Mouse (Mus musculus) CH12.LX (cell line): ENCODE data around the gene 2300002M23Rik. TPM values are rescaled to one million over a fixed set of nuclear protein-coding genes. Genes with fewer than 3 reads are reported as not detected.

ENCODE experiments used
- DNase-seq: peaks from one replicate; pipeline ENCODE4 v3.0.0-alpha.2; 2013; ENCODE audit errors: extremely low read depth
- H3K27ac ChIP-seq: 2 replicates; pipeline ENCODE4 v1.5.1; 2012; ENCODE audit warnings: low read depth, mild to moderate bottlenecking, control low read depth, moderate library complexity; ENCODE audit not compliant: insufficient read depth
- H3K27me3 ChIP-seq: replicated peaks from 2 replicates; pipeline ENCODE3; 2012; ENCODE audit warnings: inconsistent platforms
- H3K36me3 ChIP-seq, 2 experiments: replicated peaks in 1 of 2; 2 replicates each; pipeline versions ENCODE3 to v1.6.1; 2012; ENCODE audit warnings: inconsistent platforms in 1 of 2, low read length in 1 of 2, mild to moderate bottlenecking in 1 of 2, mixed read lengths in 1 of 2, moderate library complexity in 1 of 2; ENCODE audit not compliant: control insufficient read depth in 1 of 2, insufficient read depth in 1 of 2
- H3K4me1 ChIP-seq, 2 experiments: 2 replicates each; pipeline ENCODE4 v1.6.1; 2012; ENCODE audit warnings: inconsistent platforms in 1 of 2, moderate library complexity in 1 of 2; ENCODE audit not compliant: insufficient read depth in 2 of 2, control insufficient read depth in 1 of 2
- H3K4me2 ChIP-seq: 2 replicates; pipeline ENCODE4 v1.6.1; 2012; ENCODE audit warnings: low read depth, mild to moderate bottlenecking, control low read depth; ENCODE audit not compliant: poor library complexity, insufficient read depth, severe bottlenecking
- H3K4me3 ChIP-seq, 3 experiments: fragments of 150-350 bp in 1 of 3; sonication (generic) in 1 of 3; replicated peaks in 1 of 3; 2 replicates each; pipeline versions ENCODE3 to v1.5.1; 2011 to 2012; ENCODE audit warnings: low read depth in 2 of 3, low read length in 2 of 3, mild to moderate bottlenecking in 2 of 3, moderate library complexity in 2 of 3, control low read depth in 1 of 3, improper control_type of control experiment in 1 of 3, inconsistent platforms in 1 of 3, mixed read lengths in 1 of 3; ENCODE audit not compliant: poor library complexity in 1 of 3
- H3K79me2 ChIP-seq: replicated peaks from 2 replicates; pipeline ENCODE4 v1.6.1; 2012; ENCODE audit warnings: mild to moderate bottlenecking, moderate library complexity; ENCODE audit not compliant: control insufficient read depth, poor library complexity, insufficient read depth, severe bottlenecking; ENCODE audit errors: extremely low read depth
- H3K9ac ChIP-seq: 2 replicates; pipeline ENCODE4 v1.6.1; 2012; ENCODE audit warnings: low read depth, mild to moderate bottlenecking, control low read depth, moderate library complexity; ENCODE audit not compliant: insufficient read depth
- H3K9me3 ChIP-seq: replicated peaks from 2 replicates; pipeline ENCODE3; 2012; ENCODE audit warnings: low read length, inconsistent platforms, mixed read lengths
- BHLHE40 ChIP-seq: IDR thresholded peaks from 2 replicates; pipeline ENCODE4 v1.6.1; 2011; ENCODE audit warnings: mild to moderate bottlenecking, low read depth, low read length, improper control_type of control experiment
- CHD1 ChIP-seq: IDR thresholded peaks from 2 replicates; pipeline ENCODE4 v1.6.1; 2012; ENCODE audit warnings: low read depth, low read length, improper control_type of control experiment, inconsistent platforms
- CHD2 ChIP-seq: IDR thresholded peaks from 2 replicates; pipeline ENCODE4 v1.6.1; 2011; ENCODE audit warnings: low read length, improper control_type of control experiment
- CTCF ChIP-seq, 2 experiments: IDR thresholded peaks in 1 of 2; conservative IDR thresholded peaks in 1 of 2; 2 replicates each; pipeline ENCODE4 v1.5.1; 2011 to 2012; ENCODE audit warnings: low read depth in 2 of 2, low read length in 2 of 2, improper control_type of control experiment in 1 of 2, inconsistent platforms in 1 of 2, mild to moderate bottlenecking in 1 of 2, moderate library complexity in 1 of 2
- E2F4 ChIP-seq: IDR thresholded peaks from 2 replicates; pipeline ENCODE4 v1.6.1; 2011; ENCODE audit warnings: low read depth, low read length, improper control_type of control experiment; ENCODE audit not compliant: insufficient replicate concordance
- ELF1 ChIP-seq: IDR thresholded peaks from 2 replicates; pipeline ENCODE4 v1.6.1; 2014; ENCODE audit warnings: low read depth, mild to moderate bottlenecking, inconsistent platforms, low read length, improper control_type of control experiment
- EP300 ChIP-seq: IDR thresholded peaks from 2 replicates; pipeline ENCODE4 v1.6.1; 2011; ENCODE audit warnings: low read length, improper control_type of control experiment
- ETS1 ChIP-seq: conservative IDR thresholded peaks from 2 replicates; pipeline ENCODE4 v1.6.1; 2012; ENCODE audit warnings: low read depth, mild to moderate bottlenecking, inconsistent platforms, low read length, improper control_type of control experiment, moderate library complexity
- GABPA ChIP-seq: IDR thresholded peaks from 2 replicates; pipeline ENCODE4 v1.6.1; 2012; ENCODE audit warnings: low read depth, low read length, improper control_type of control experiment, inconsistent platforms; ENCODE audit not compliant: insufficient replicate concordance
- HCFC1 ChIP-seq: IDR thresholded peaks from 2 replicates; pipeline ENCODE4 v1.6.1; 2012; ENCODE audit warnings: low read depth, mild to moderate bottlenecking, inconsistent platforms, low read length, improper control_type of control experiment
- IRF4 ChIP-seq: IDR thresholded peaks from 2 replicates; pipeline ENCODE4 v1.6.1; 2014; ENCODE audit warnings: low read depth, mild to moderate bottlenecking, inconsistent platforms, low read length, improper control_type of control experiment
- JUN ChIP-seq: IDR thresholded peaks from 2 replicates; pipeline ENCODE4 v1.6.1; 2011; ENCODE audit warnings: low read depth, mild to moderate bottlenecking, low read length, improper control_type of control experiment, moderate library complexity; ENCODE audit not compliant: insufficient read depth
- JUND ChIP-seq: conservative IDR thresholded peaks from 2 replicates; pipeline ENCODE4 v1.6.1; 2011; ENCODE audit warnings: low read depth, low read length, improper control_type of control experiment
- KAT2A ChIP-seq: IDR thresholded peaks from 2 replicates; pipeline ENCODE4 v1.6.1; 2012; ENCODE audit warnings: low read length, improper control_type of control experiment, inconsistent platforms; ENCODE audit not compliant: insufficient replicate concordance
- MAFK ChIP-seq: IDR thresholded peaks from 2 replicates; pipeline ENCODE4 v1.6.1; 2011; ENCODE audit warnings: low read length, improper control_type of control experiment; ENCODE audit not compliant: insufficient replicate concordance
- MAX ChIP-seq: IDR thresholded peaks from 2 replicates; pipeline ENCODE4 v1.6.1; 2011; ENCODE audit warnings: low read length, improper control_type of control experiment
- MAZ ChIP-seq: IDR thresholded peaks from 2 replicates; pipeline ENCODE4 v1.6.1; 2012; ENCODE audit warnings: low read depth, mild to moderate bottlenecking, inconsistent platforms, low read length, improper control_type of control experiment, moderate library complexity
- MEF2A ChIP-seq: IDR thresholded peaks from 2 replicates; pipeline ENCODE4 v1.6.1; 2014; ENCODE audit warnings: low read depth, mild to moderate bottlenecking, inconsistent platforms, low read length, improper control_type of control experiment, borderline replicate concordance
- MXI1 ChIP-seq: IDR thresholded peaks from 2 replicates; pipeline ENCODE4 v1.6.1; 2011; ENCODE audit warnings: mild to moderate bottlenecking, low read depth, low read length, improper control_type of control experiment
- MYC ChIP-seq: IDR thresholded peaks from 2 replicates; pipeline ENCODE4 v1.6.1; 2011; ENCODE audit warnings: low read depth, mild to moderate bottlenecking, improper control_type of control experiment, low read length
- NELFE ChIP-seq: IDR thresholded peaks from 2 replicates; pipeline ENCODE4 v1.6.1; 2011; ENCODE audit warnings: low read depth, low read length, improper control_type of control experiment
- NRF1 ChIP-seq: IDR thresholded peaks from 2 replicates; pipeline ENCODE4 v1.6.1; 2014; ENCODE audit warnings: low read depth, mild to moderate bottlenecking, inconsistent platforms, low read length, improper control_type of control experiment, moderate library complexity
- PAX5 ChIP-seq: IDR thresholded peaks from 2 replicates; pipeline ENCODE4 v1.6.1; 2012; ENCODE audit warnings: low read length, inconsistent platforms, mixed read lengths
- POLR2A ChIP-seq: IDR thresholded peaks from 2 replicates; pipeline ENCODE4 v1.6.1; 2011; ENCODE audit warnings: low read depth, mild to moderate bottlenecking, improper control_type of control experiment, low read length
- POLR2AphosphoS2 ChIP-seq: IDR thresholded peaks from 2 replicates; pipeline ENCODE4 v1.6.1; 2011; ENCODE audit warnings: low read depth, low read length, improper control_type of control experiment
- RAD21 ChIP-seq: IDR thresholded peaks from 2 replicates; pipeline ENCODE4 v1.6.1; 2011; ENCODE audit warnings: low read depth, mild to moderate bottlenecking, low read length, improper control_type of control experiment, moderate library complexity
- RCOR1 ChIP-seq: conservative IDR thresholded peaks from 2 replicates; pipeline ENCODE4 v1.6.1; 2012; ENCODE audit warnings: low read depth, mild to moderate bottlenecking, inconsistent platforms, low read length, improper control_type of control experiment
- SIN3A ChIP-seq: IDR thresholded peaks from 2 replicates; pipeline ENCODE4 v1.6.1; 2012; ENCODE audit warnings: low read length, improper control_type of control experiment, inconsistent platforms
- SMC3 ChIP-seq: IDR thresholded peaks from 2 replicates; pipeline ENCODE4 v1.6.1; 2011; ENCODE audit warnings: low read depth, low read length, improper control_type of control experiment
- TBP ChIP-seq: conservative IDR thresholded peaks from 2 replicates; pipeline ENCODE4 v1.6.1; 2011; ENCODE audit warnings: low read depth, low read length, improper control_type of control experiment
- TCF12 ChIP-seq: IDR thresholded peaks from 2 replicates; pipeline ENCODE4 v1.6.1; 2014; ENCODE audit warnings: low read depth, mild to moderate bottlenecking, inconsistent platforms, low read length, improper control_type of control experiment
- UBTF ChIP-seq: IDR thresholded peaks from 2 replicates; pipeline ENCODE4 v1.6.1; 2012; ENCODE audit warnings: low read depth, mild to moderate bottlenecking, inconsistent platforms, low read length, improper control_type of control experiment, moderate library complexity
- USF1 ChIP-seq: IDR thresholded peaks from 2 replicates; pipeline ENCODE4 v1.6.1; 2014; ENCODE audit warnings: low read depth, mild to moderate bottlenecking, inconsistent platforms, low read length, improper control_type of control experiment
- USF2 ChIP-seq: conservative IDR thresholded peaks from 2 replicates; pipeline ENCODE4 v1.6.1; 2011; ENCODE audit warnings: low read depth, low read length, improper control_type of control experiment
- ZC3H11A ChIP-seq: IDR thresholded peaks from 2 replicates; pipeline ENCODE4 v1.6.1; 2012; ENCODE audit warnings: low read depth, mild to moderate bottlenecking, inconsistent platforms, low read length, improper control_type of control experiment
- ZKSCAN1 ChIP-seq: IDR thresholded peaks from 2 replicates; pipeline ENCODE4 v1.6.1; 2012; ENCODE audit warnings: low read depth, inconsistent platforms, low read length, improper control_type of control experiment, borderline replicate concordance
- ZMIZ1 ChIP-seq: IDR thresholded peaks from 2 replicates; pipeline ENCODE4 v1.6.1; 2012; ENCODE audit warnings: low read depth, mild to moderate bottlenecking, inconsistent platforms, low read length, improper control_type of control experiment
- ZNF384 ChIP-seq: IDR thresholded peaks from 2 replicates; pipeline ENCODE4 v1.6.1; 2012; ENCODE audit warnings: low read depth, low read length, improper control_type of control experiment, inconsistent platforms
- dilution Hi-C: fragments of 300-500 bp; cut with MboI; formaldehyde crosslinking; loops from 2 replicates; pipeline ENCODE4 v1.14.3; 2020; ENCODE audit warnings: low sequenced_read_pairs; ENCODE audit not compliant: extremely low pct_unique_long_range_greater_than_20kb, extremely low pct_ligation_motif_present
- in situ Hi-C: fragments of 300-500 bp; cut with MboI; formaldehyde crosslinking; loops from 3 replicates; pipeline ENCODE4 v1.14.3; 2019; ENCODE audit warnings: low sequenced_read_pairs, low pct_ligation_motif_present, low pct_unique_long_range_greater_than_20kb, mixed read lengths
- polyA plus RNA-seq: library from polyadenylated mRNA; unstranded; fragments of >175 nt; gene quantifications from 2 replicates; pipeline ENCODE4 v1.2.1, GENCODE M21; 2012; ENCODE audit warnings: low read depth; ENCODE audit not compliant: insufficient read length
- total RNA-seq, 2 experiments: library from RNA; depleted of rRNA; stranded (reverse); fragments of 300-350 nt in 1 of 2; fragments of >200 nt in 1 of 2; gene quantifications; 2 replicates each; pipeline ENCODE4 v1.2.3; 2012 to 2014

2300002M23Rik gene
- total and polyA plus RNA-seq, 3 experiments = not detected

DNA sequence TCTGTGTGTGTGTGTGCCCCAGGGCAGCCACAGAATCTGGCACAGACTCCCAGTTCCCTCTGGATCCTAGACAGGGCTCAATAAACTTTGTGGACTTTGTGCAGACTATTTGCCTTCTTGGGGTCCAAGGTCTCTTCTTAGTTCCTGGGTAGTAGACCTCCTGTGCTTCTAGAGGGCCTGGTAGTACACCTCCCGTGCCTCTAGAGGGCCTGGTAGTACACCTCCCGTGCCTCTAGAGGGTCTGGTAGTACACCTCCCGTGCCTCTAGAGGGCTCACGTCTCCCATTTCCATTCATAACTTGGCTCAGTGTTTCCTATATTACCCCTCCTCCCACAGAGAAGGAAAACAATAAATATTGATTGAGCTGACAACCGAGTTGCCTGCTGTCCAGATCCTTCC, 10.4 kb upstream of the 2300002M23Rik start:
- peaks cover 0 to 4% of the 10 kb centered on the region in 2 experiments for H3K36me3 ChIP-seq
- no peaks in the 10 kb centered on the region for H3K79me2 ChIP-seq
- no peak overlapping the region for H3K27ac ChIP-seq
- no peak overlapping the region for H3K4me2 ChIP-seq
- no peaks in the 10 kb centered on the region for H3K9me3 ChIP-seq
- no peak overlapping the region for H3K4me3 ChIP-seq
- dilution Hi-C loops = no loop called here
- DNase-seq = peak; percentile 63
- peaks cover 18 to 44% of the 10 kb centered on the region in 2 experiments for H3K4me1 ChIP-seq
- no peak overlapping the region for H3K9ac ChIP-seq
- no peaks in the 10 kb centered on the region for H3K27me3 ChIP-seq
- no peak for TF ChIP-seq SIN3A
- no peak for TF ChIP-seq TCF12
- TF ChIP-seq NELFE = peak; percentile 71; the same call in 1 of the 2 replicates
- no peak for TF ChIP-seq MEF2A
- TF ChIP-seq RAD21 = peak; percentile 16
- TF ChIP-seq ZKSCAN1 = no peak
- TF ChIP-seq HCFC1 = no peak
- TF ChIP-seq JUN = no peak
- TF ChIP-seq RCOR1 = no peak
- no peak for TF ChIP-seq NRF1
- TF ChIP-seq ZC3H11A = no peak
- no peak for TF ChIP-seq TBP
- no peak for TF ChIP-seq MAX
- no peak for TF ChIP-seq ZMIZ1
- no peak for TF ChIP-seq POLR2A
- TF ChIP-seq MYC = no peak
- 0 out of 2 replicates have a peak, but pooled peaks have one; percentile 24 for TF ChIP-seq SMC3
- TF ChIP-seq PAX5 = no peak
- TF ChIP-seq CHD2 = no peak
- TF ChIP-seq E2F4 = no peak
- no peak for TF ChIP-seq MAZ
- TF ChIP-seq BHLHE40 = no peak
- TF ChIP-seq IRF4 = peak; percentile 45; the same call in 1 of the 2 replicates
- no peak for TF ChIP-seq ETS1
- TF ChIP-seq KAT2A = no peak
- TF ChIP-seq CTCF (conservative IDR thresholded peaks at IDR 0.05 in 1 of 2, IDR thresholded peaks at IDR 0.05 in 1 of 2; ENCODE audit: low read depth in 2 of 2, low read length in 2 of 2) = peak; percentile 94 to 99
- no peak for TF ChIP-seq ZNF384
- TF ChIP-seq MAFK = no peak
- no peak for TF ChIP-seq EP300
- TF ChIP-seq POLR2AphosphoS2 = no peak
- no peak for TF ChIP-seq ELF1
- TF ChIP-seq GABPA = no peak
- 0 out of 2 replicates have a peak, but pooled peaks have one; percentile 15 for TF ChIP-seq JUND
- no peak for TF ChIP-seq USF1
- no peak for TF ChIP-seq USF2
- no peak for TF ChIP-seq UBTF
- no peak for TF ChIP-seq CHD1
- TF ChIP-seq MXI1 = no peak
- in situ Hi-C loops = no loop called here
